Mouse (Mus musculus): Measurements from ENCODE around the gene Sfi1.
"Not testable (repeated sequence)": the region's sequence is repeated elsewhere in the genome, so short reads cannot be mapped to it uniquely, and the experiment has no call there.

Gene Sfi1

GRCm38 (mm10) chr11:3193363-3193762, at the start of gene Sfi1:
Sfi1 (minus strand) TSS chr11:3193463.
- DNase-seq: no peak

GRCm38 (mm10) chr11:3242395-3242794, 49.1 kb upstream of the Sfi1 start:
- no peak for DNase-seq

- DNase-seq: no peak
These were observed 42.0 kb upstream of the Sfi1 start for GRCm38 (mm10) chr11:3235277-3235676.

DNA sequence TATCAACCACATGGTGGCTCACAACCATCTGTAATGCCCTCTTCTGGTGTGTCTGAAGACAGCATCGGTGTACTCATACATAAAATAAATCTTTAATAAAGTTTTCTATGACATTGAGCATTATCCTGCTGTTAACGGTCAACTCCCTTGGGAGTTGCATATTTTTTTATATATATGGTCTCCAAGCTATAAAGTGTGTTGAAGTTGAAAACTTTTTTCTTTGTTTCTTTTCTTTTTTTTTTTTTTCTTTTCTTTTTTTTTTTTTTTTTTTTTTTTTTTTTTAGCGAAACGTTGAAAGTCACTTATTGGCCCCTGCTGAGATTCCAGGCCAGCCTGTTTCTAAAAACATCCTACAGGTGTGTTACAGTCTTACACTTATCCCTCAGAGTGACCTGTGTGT, 40.4 kb upstream of the Sfi1 start:
- DNase-seq: no peak

GRCm38 (mm10) chr11:3232248-3232647, 39.0 kb upstream of the Sfi1 start:
- no peak for DNase-seq

DNA sequence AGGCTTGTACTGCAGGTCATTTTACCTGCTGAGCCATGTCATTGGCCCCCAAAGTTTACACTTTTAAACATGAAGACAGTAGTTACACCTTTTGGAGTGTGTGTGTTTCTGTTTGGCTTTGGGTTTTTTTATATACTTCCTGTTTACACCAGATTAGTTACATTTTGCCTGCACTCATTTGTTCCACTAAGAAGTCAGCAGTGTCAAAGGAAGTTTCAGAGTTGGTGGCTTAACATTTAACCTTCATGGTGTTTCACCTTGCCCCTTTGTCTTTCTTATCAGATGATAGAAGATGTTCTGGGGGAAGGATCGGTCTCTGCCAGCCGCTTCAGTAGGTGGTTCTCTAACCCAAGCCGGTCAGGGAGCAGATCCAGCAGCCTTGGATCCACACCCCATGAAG, 33.9 kb upstream of the Sfi1 start:
- DNase-seq: no peak

GRCm38 (mm10) chr11:3223105-3223504, 29.8 kb upstream of the Sfi1 start:
- no peak for DNase-seq

DNA sequence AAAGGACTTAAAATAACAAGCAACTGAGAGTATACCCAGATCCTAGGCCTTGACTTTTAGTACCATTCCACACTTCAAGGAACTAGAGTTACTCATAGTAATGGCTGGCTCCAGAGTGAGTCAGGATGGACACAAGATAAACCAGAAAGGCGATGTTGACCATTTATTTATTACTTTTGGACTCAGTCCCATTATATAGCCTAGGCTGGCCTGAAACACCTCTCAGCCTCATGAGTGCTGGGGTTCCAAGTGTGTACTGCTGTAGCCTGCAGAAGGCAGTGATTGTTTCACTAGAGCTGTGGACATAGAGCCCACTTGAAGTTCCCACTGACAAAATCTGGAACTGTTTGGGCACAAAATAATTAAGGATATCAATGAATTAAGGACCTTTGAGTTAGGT, 19.3 kb upstream of the Sfi1 start:
- no peak for DNase-seq

- no peak for DNase-seq
These were observed 13.5 kb upstream of the Sfi1 start for GRCm38 (mm10) chr11:3206783-3207182.

GRCm38 (mm10) chr11:3205207-3205606, 11.9 kb upstream of the Sfi1 start:
- DNase-seq: no peak

GRCm38 (mm10) chr11:3203771-3204170, 10.5 kb upstream of the Sfi1 start:
- no peak for DNase-seq

- DNase-seq: peak; percentile 62 to 66
These were observed 9.6 kb upstream of the Sfi1 start for GRCm38 (mm10) chr11:3202781-3203441.

DNA sequence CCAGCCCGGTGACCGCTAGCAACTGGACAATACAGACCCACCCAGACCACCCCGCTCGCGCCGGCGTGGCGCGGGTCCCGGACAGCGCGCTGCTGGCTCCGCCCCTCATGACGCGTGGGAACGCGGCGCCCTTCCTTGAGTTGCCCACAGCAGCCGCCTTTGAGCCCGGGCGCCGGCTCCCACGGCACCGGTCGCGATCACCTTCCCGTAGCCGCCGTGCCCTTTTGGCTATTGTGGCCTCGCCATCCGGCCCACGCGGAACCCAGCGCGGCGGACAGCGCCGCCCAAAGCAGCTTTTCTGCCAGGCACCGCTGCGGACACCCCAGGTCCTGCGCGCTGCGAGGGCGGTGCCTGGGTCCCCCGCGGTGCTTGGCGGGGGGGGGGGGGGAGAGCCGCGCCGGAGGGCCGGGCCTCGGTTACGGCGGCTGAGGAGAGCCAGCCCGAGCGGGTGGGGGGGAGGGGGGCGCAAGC, 9.0 kb upstream of the Sfi1 start, which contains the start of gene Eif4enif1:
Gene Eif4enif1 (plus strand): TSS at position 162 of the 471 bp plus-strand sequence.
- peak; percentile 90 to 95 for DNase-seq

DNA sequence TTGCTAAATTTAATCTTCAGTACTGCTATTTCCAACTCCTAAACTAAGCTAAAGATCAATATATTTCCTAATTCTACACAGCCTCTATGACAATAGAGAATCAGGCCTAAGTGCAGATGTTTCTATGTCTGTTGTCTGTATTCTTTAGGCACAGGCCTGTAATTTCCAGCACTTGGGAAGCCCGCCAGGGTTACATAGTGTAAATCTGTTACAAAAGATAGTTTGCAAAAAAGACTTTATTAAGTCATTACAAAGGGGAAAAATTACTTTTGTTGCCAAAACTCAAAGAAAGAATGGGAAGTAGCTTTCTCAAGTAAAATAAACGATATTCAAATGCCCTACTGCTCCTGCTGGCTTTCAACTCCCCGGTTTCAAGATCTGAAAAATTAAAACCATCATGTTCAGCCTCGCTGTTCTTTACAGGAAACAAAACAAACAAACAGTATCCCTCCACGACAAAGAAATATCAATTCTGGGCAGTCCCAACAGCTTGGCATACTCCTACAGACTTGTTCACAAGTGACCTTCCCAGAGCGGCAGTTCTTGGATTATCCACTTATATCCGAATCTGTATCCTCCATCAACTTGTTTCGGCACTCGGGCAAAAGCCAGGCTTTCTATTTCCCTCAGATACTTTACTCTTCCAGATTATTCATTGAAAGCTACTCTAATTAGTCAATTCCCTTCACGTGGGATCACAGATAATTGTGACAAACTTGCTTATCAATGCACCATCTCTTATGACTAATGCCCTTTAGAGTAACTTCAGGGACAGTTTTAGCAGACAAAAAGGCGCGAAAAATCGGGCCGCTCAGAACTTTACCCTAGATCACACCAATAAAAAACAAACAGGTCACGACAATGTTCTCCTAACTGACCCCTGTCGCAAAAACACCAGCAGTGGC, 8.3 kb upstream of the Sfi1 start:
- peak; percentile 22 to 52 for DNase-seq

- DNase-seq: not testable (repeated sequence)
These were observed 7.4 kb upstream of the Sfi1 start for GRCm38 (mm10) chr11:3200636-3201035.

DNA sequence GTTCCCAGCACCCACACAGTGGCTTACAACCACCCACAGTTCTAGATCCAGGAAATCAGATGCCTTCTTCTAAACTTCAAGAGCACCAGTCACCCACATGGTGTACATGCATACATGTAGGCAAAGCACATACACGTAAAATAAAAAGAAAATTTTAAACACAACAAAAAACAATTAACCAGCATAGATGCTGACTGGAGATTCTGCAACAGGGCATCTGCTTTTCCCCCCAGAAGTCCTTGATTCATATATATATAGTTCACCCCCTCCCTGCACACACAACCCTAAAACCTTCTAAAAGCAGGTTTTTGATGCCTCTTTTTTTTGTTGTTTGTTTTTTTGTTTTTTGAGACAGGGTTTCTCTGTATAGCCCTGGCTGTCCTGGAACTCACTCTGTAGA, 10.6 kb downstream of the Sfi1 start:
- not testable (repeated sequence) for DNase-seq

- peak; percentile 16 to 26 for DNase-seq
These were observed 11.3 kb downstream of the Sfi1 start for GRCm38 (mm10) chr11:3181971-3182370.

DNA sequence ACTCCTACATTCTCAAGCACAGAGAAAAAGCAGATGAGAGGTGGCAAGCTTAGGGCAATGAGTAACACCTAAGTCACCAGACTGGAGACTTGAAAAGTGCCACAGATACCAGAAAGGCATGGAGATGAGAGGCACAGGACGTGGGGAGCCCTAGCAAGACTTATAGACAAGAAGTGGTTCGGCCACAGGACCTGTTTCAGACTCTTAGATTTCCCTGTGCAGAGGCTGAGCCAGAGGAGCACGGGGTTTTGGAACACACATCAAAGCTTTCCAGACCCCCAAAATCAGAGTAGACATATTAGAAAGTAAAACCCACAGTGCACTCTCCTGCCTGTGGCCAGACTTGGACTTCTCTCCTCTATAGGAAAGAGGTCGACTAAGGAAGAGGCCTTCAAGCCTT, 12.0 kb downstream of the Sfi1 start:
- DNase-seq: peak; percentile 53

DNA sequence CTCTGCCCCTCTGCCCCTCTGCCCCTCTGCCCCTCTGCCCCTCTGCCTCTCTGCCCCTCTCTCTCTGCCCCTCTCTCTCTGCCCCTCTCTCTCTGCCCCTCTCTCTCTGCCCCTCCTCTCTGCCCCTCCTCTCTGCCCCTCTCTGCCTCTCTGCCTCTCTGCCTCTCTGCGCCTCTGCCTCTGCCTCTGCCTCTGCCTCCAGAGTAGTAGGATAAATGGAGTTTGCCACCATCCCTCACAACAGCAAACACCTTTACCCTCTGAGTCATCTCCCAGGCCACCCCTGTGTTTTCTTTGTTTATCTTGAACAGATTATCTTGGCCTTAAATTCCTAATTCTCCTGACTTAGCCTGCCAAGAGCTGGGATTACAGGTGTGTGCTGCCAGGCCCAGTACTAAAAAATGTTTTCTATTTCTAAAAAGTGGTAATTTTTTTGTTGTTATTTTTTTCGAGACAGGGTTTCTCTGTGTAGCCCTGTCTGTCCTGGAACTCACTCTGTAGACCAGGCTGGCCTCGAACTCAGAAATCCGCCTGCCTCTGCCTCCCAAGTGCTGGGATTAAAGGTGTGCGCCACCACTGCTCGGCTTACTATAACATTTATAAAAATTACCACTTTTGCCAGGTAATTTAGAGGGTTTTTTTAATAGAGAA, 12.6 kb downstream of the Sfi1 start:
- DNase-seq: not testable (repeated sequence)

DNA sequence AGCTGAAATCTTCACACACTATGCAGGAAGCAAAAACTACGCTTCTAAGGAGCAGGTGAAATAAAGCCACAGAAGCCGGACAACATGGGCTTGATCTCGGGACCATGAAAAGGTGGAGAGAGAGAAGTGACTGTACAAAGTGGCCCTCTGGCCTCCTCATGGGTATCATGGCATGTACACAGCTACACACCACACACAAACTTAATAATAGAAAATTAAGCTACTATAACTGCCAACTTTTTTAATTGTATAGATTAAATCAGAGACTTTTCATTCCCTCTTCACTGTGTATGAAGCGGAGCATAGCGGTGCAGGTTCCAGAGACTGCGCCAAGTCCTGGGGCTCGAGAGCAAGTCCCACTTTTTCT, 13.6 kb downstream of the Sfi1 start:
- DNase-seq: not testable (repeated sequence)

DNA sequence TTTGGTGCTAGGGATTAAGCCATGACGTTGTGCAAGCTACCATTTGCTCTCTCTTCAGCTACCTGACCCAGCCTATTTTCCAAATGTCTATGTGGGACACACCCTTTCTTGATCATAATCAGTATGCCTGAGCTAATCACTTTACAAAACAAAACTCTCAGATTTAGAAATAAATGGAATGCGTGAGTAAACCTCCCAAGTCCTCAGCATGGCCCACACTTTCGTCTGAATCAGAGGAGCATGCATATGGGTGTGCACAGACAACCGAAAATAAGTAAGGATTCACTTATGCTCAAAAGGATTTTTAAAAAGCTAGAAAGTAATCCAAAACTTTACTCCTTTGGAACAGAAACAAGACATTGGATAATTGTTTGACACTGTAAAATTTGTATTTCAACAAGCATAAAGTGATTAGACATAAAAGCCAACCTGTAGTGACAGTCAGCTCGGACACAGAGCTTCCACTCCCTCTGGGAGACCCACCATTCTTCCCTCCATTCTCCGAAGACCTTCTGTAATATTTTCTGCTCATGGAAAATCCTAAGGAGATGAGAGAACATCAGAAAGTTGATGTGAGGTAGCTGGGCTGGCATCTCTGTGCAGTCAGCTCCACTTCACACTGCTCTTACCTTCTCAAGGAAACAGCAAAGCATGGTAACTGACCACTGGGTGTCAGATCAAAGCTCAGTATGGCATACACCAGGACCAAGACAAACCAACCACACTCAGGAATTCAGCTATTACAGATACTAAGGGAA, 14.1 kb downstream of the Sfi1 start:
- peak in 1 of 2 experiments; percentile 24 for DNase-seq

Measured in cerebellum, postnatal 14 days (tissue).